Mouse (Mus musculus) kidney, adult 2 months (tissue): ENCODE results near the gene Kank1.

ENCODE experiments used
- CTCF ChIP-seq: fragments of 200-500 bp; conservative IDR thresholded peaks from 2 replicates; pipeline ENCODE4 v1.5.1; 2011; ENCODE audit warnings: low read depth, mild to moderate bottlenecking, control low read depth, low read length, moderate library complexity, mixed read lengths; ENCODE audit not compliant: insufficient read depth, insufficient read length
- POLR2A ChIP-seq: fragments of 200-500 bp; IDR thresholded peaks from one replicate; pipeline ENCODE4 v1.6.1; 2011; ENCODE audit warnings: low read depth, low read length, control low read depth

- TF ChIP-seq POLR2A (no peak), CTCF (peak; percentile 44)
Observed at GRCm38 (mm10) chr19:25237492-25238040, 791 bp downstream of the Kank1 start.
